Mouse (Mus musculus) midbrain, embryonic 11.5 days (tissue): ENCODE data around the gene Gabarapl1. TPM values are rescaled to one million over a fixed set of nuclear protein-coding genes. Genes with fewer than 3 reads are reported as not detected.

Experiments
- ATAC-seq: fragments of 200-750 bp; cut with Nextera tagmentation; 2 replicates; pipeline ENCODE4 v1.8.0; 2017; ENCODE audit warnings: moderate TSS enrichment, moderate library complexity; ENCODE audit not compliant: low FRiP score
- DNase-seq: peaks from one replicate; pipeline ENCODE4 v3.0.0; 2015; ENCODE audit warnings: low spot score; ENCODE audit errors: missing footprints
- H3K27ac ChIP-seq: fragments of 300-500 bp; sonication (generic); 2 replicates; pipeline ENCODE4 v1.5.1; 2014; ENCODE audit warnings: low read depth, low read length
- H3K27me3 ChIP-seq: fragments of 300-500 bp; sonication (generic); 2 replicates; pipeline ENCODE4 v1.6.1; 2014; ENCODE audit warnings: mild to moderate bottlenecking, low read length, moderate library complexity, mixed read lengths; ENCODE audit not compliant: control insufficient read depth, insufficient read depth
- H3K36me3 ChIP-seq: fragments of 300-500 bp; sonication (generic); 2 replicates; pipeline ENCODE4 v1.6.1; 2014; ENCODE audit warnings: mild to moderate bottlenecking, low read length, moderate library complexity, mixed read lengths; ENCODE audit not compliant: control insufficient read depth, insufficient read depth
- H3K4me1 ChIP-seq: fragments of 300-500 bp; sonication (generic); 2 replicates; pipeline ENCODE4 v1.6.1; 2014; ENCODE audit warnings: low read length; ENCODE audit not compliant: control insufficient read depth, insufficient read depth
- H3K4me2 ChIP-seq: fragments of 300-500 bp; sonication (generic); 2 replicates; pipeline ENCODE4 v1.6.1; 2014; ENCODE audit warnings: mild to moderate bottlenecking, moderate library complexity
- H3K4me3 ChIP-seq: fragments of 300-500 bp; sonication (generic); 2 replicates; pipeline ENCODE4 v1.5.1; 2014; ENCODE audit warnings: low read depth, low read length
- H3K9ac ChIP-seq: fragments of 300-500 bp; sonication (generic); 2 replicates; pipeline ENCODE4 v1.6.1; 2014; ENCODE audit warnings: low read length
- H3K9me3 ChIP-seq: fragments of 300-500 bp; sonication (generic); 2 replicates; pipeline ENCODE4 v1.6.1; 2016; ENCODE audit warnings: low read length; ENCODE audit not compliant: control insufficient read depth
- WGBS: fragments of 180-500 bp; shearing (Covaris S2); extraction: QIAGEN DNeasy Blood & Tissue Kit; methylation state at CpG from one replicate; pipeline ENCODE4 v1.1.7; 2014; 5-methylcytosine and 5-hydroxymethylcytosine counted together
- polyA plus RNA-seq: library from polyadenylated mRNA; unstranded; fragments of >200 nt; fragmentation: Nextera tagmentation; extraction: Ambion mirVana; gene quantifications from 2 replicates; pipeline ENCODE4 v1.2.1, GENCODE M21; 2014

Gene Gabarapl1
- polyA plus RNA-seq, 1 experiment from 2014 or later = 24.5 TPM

- no peak for ATAC-seq
Observed at GRCm38 (mm10) chr6:129581896-129582295, 48.9 kb downstream of the Gabarapl1 start.

GRCm38 (mm10) chr6:129583014-129583413 is 50.1 kb downstream of the Gabarapl1 start:
- Histone ChIP-seq H3K9ac (no peak overlapping the region), H3K9me3 (no peaks in the 10 kb centered on the region), H3K4me1 (no peaks in the 10 kb centered on the region), H3K4me2 (no peak overlapping the region), H3K27me3 (no peaks in the 10 kb centered on the region), H3K27ac (no peak overlapping the region), H3K36me3 (no peaks in the 10 kb centered on the region), H3K4me3 (no peak overlapping the region)
- 75% methylated on average over 3 of the region's 3 CpGs for WGBS
- DNase-seq (no peak), ATAC-seq (no peak)

More at GRCm38 (mm10) chr6:129581896-129582295, 48.9 kb downstream of the Gabarapl1 start:
- no peaks in the 10 kb centered on the region for H3K27me3 ChIP-seq
- H3K9me3 ChIP-seq = no peaks in the 10 kb centered on the region
- 83% methylated on average over 4 of the region's 4 CpGs for WGBS
- no peaks in the 10 kb centered on the region for H3K36me3 ChIP-seq
- H3K9ac ChIP-seq = no peak overlapping the region
- DNase-seq = no peak
- H3K4me2 ChIP-seq = no peak overlapping the region
- H3K4me1 ChIP-seq = no peaks in the 10 kb centered on the region
- H3K4me3 ChIP-seq = no peak overlapping the region
- no peak overlapping the region for H3K27ac ChIP-seq

GRCm38 (mm10) chr6:129591508-129591907 is 58.5 kb downstream of the Gabarapl1 start, which contains the start of gene Klrd1:
Klrd1 (plus strand) TSS chr6:129591782.
- Histone ChIP-seq H3K36me3 (no peaks in the 10 kb centered on the region), H3K27me3 (no peaks in the 10 kb centered on the region), H3K9me3 (no peaks in the 10 kb centered on the region), H3K4me2 (no peak within 1 kb of the TSS), H3K4me3 (no peak within 1 kb of the TSS), H3K4me1 (no peaks in the 10 kb centered on the region), H3K9ac (no peak within 1 kb of the TSS), H3K27ac (no peak within 1 kb of the TSS)
- ATAC-seq (no peak), DNase-seq (no peak)
- 83% methylated on average over 3 of the region's 3 CpGs for WGBS

Other genes with a start within 250 kb of the Gabarapl1 start
- not detected in 2 replicates for gene 4922502D21Rik, start 201.4 kb upstream of the Gabarapl1 start, polyA plus RNA-seq
- 0.10 and 0.30 TPM in 2 replicates for gene Clec12a, start 190.5 kb upstream of the Gabarapl1 start, polyA plus RNA-seq
- gene Clec12b, start 147.3 kb upstream of the Gabarapl1 start, polyA plus RNA-seq = not detected in 2 replicates
- 10.5 and 11.3 TPM in 2 replicates for gene Clec1b, start 135.9 kb upstream of the Gabarapl1 start, polyA plus RNA-seq
- 0.23 and 0.26 TPM in 2 replicates for gene Clec9a, start 124.3 kb upstream of the Gabarapl1 start, polyA plus RNA-seq
- 1.2 and 1.3 TPM in 2 replicates for gene Clec1a, start 81.2 kb upstream of the Gabarapl1 start, polyA plus RNA-seq
- 0.06 TPM in 1 of 2 replicates, not detected in the other for gene Olr1, start 26.0 kb upstream of the Gabarapl1 start, polyA plus RNA-seq
- gene Tmem52b, start 20.6 kb upstream of the Gabarapl1 start, polyA plus RNA-seq = not detected in 2 replicates
- not detected in 2 replicates for gene Klre1, start 44.7 kb downstream of the Gabarapl1 start, polyA plus RNA-seq
- gene Klrd1, start 58.6 kb downstream of the Gabarapl1 start, polyA plus RNA-seq = not detected in 2 replicates
- gene Klrk1, start 90.7 kb downstream of the Gabarapl1 start, polyA plus RNA-seq = 0.14 and 0.21 TPM in 2 replicates
- not detected in 2 replicates for gene Klrc3, start 110.2 kb downstream of the Gabarapl1 start, polyA plus RNA-seq
- not detected in 2 replicates for gene Klrc2, start 127.5 kb downstream of the Gabarapl1 start, polyA plus RNA-seq
- gene Klrc1, start 145.8 kb downstream of the Gabarapl1 start, polyA plus RNA-seq = not detected in 2 replicates
- not detected in 2 replicates for gene Klri1, start 184.0 kb downstream of the Gabarapl1 start, polyA plus RNA-seq
- gene Klri2, start 207.3 kb downstream of the Gabarapl1 start, polyA plus RNA-seq = not detected in 2 replicates